Mouse (Mus musculus) lung, adult 2 months (tissue): Measurements from ENCODE around the gene Tcf23.

Experiments
- CTCF ChIP-seq: fragments of 200-500 bp; IDR thresholded peaks from 2 replicates; pipeline ENCODE4 v1.5.1; 2011; ENCODE audit warnings: mild to moderate bottlenecking, low read length, control low read depth; ENCODE audit not compliant: insufficient read depth
- POLR2A ChIP-seq: fragments of 200-500 bp; IDR thresholded peaks from 2 replicates; pipeline ENCODE4 v1.6.1; 2011; ENCODE audit warnings: low read depth, mild to moderate bottlenecking, control low read depth, low read length, borderline replicate concordance; ENCODE audit errors: extremely low read depth

DNA sequence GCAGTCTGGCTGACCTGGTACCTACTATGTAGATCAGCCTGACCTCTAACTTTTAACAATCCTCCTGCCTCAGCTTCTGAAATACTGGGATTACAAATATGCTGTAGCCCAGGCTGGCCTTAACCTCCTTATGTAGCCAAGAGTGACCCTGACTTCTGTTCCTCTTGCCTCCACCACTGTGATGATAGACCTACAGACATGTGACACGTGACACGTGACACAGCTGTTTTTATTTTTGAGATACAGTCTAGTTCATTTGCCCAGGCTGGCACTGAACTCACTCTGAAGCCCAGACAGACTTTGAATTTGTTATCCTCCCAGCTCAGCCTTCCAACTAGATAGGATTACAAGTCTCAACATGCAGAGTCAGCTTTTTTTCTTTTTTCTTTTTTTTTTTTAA is 32.5 kb downstream of the Tcf23 start:
- no peak for TF ChIP-seq CTCF
- no peak for TF ChIP-seq POLR2A
